Mouse (Mus musculus): ENCODE measurements around the gene Fam118a.
"Not testable (repeated sequence)": the region's sequence is repeated elsewhere in the genome, so short reads cannot be mapped to it uniquely, and the experiment has no call there.

Fam118a gene

DNA sequence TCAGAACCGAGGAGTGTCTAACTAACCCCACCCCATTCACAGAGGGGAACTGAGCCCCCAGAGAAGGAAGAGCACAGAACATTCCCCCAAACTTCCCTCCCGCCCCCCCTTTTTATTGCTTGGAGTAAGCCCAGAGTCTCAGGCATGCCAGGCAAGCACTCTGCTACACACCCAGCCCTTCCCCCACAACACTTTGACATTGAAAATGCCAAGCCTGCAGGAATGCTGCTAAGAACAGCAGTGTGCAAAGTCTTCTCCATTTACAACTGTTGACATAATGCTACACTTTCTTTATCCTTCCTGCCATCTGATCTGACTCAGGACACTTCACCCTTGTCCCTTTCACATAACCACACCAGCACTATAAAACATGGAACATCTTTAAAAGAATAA, 16.1 kb upstream of the Fam118a start:
- DNase-seq (ENCODE audit: low spot score) = no peak

DNA sequence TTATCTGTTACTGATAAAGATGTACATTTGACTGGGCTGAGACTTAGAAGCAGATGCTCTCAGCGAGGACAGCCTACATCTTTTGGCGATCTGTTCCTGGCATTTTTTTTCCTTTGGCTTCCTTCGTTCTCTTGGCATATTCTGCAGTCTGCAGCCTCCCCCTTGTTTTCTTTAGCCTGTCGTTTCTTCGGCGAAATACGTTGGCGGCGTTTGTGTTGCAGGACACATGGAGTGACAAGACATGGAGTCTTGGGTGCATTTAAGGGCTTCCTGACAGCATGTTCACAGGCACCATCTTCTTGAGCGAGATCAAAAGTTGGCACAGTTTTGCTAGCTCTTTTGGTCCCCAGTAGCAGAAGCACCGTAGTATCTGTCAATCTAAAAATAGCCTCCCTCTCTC, 13.0 kb upstream of the Fam118a start:
- peak; percentile 50 for DNase-seq (ENCODE audit: low spot score)

DNA sequence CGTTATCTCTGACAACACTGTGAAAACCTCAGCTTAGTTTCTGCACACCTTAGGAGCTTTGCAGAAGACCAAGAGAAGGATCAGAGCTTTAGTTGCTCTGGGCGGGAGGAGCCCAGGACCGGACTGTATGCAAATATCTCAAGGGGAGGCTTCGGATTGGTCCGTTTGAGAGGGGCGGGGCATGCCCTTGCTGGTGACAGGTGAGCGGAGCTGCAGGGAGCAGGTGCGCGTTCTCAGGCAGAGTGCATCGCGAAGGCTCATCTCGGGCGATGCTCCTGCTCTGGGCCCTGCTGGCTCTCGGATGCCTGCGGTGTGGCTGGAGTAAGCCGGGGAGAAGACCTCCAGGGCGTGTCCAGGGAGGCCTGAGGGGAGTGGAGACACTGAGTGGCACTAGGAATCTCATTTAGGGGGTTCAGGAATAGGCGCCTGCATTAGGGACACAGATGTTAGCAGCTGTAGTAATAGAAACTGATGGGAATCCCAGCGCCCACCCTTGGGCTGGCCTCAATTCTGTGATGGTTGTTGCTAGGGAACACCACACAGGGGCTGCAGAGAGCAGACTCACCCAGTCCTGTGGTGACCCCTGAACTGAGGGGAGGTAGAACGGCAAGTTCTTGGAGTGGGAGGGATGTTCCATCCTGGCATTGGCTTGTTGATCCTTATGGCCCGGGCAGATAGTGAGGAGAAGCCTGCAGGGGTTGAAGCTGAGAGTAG, 11.6 kb upstream of the Fam118a start, which contains the start of gene Upk3a:
Gene Upk3a, plus strand, starts transcription at position 191 of the 714 bp plus-strand sequence.
- no peak for DNase-seq (ENCODE audit: low spot score)

DNA sequence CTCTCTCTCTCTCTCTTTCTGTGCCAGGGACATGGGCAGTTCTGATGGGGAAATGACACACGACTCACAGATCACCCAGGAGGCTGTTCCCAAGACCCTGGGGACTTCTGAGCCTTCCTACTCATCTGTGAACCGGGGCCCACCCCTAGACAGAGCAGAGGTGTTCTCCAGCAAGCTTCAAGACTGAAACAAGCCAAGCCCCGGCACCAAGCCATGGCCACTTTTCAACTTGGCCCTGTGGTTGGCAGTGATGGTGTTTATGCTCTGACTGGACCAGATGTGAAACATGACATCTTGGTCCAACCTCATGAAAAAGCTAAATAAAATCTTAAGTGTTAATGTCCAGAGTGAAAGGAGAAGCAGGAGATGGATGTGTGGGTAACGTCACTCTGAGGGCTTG, 6.5 kb upstream of the Fam118a start:
- no peak for DNase-seq (ENCODE audit: low spot score)

DNA sequence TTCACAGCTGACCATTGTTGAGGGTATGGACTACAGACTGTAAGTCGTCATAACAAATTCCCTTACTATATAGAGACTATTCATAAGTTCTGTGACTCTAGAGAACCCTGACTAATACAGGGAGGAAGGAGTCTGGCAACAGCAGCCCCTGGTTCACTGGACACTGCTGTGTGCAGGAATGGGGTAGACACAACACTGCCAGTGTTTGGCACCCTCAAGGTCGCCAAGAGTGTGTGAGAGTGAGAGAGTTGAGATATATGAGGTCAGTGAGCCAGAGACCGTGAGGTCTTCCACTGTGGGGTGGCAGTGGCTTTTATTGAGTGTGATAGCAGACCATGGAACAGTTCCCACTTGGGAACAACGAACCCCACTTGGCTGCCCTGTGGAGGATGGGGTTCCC, 2.6 kb upstream of the Fam118a start:
- DNase-seq (ENCODE audit: low spot score) = no peak

DNA sequence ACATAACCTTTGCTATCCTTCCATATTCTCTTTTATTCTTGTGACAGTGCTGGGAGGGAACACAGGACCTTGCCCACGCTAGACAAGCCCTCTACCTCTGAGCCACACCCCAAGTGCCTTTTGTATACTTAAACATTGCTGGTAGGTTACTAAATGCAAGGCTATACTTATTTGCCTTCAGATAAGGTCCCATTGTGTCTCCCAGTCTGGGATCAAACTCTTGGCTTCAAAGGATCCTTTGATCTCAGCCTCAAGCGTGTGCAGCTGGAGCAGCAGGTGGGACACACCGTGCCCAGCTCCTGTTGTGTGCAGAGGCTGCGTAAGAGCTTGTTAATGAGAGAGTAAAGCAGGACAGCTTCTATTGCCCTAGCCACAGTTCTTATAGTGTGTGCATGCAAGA, 1.0 kb upstream of the Fam118a start:
- no peak for DNase-seq (ENCODE audit: low spot score)

DNA sequence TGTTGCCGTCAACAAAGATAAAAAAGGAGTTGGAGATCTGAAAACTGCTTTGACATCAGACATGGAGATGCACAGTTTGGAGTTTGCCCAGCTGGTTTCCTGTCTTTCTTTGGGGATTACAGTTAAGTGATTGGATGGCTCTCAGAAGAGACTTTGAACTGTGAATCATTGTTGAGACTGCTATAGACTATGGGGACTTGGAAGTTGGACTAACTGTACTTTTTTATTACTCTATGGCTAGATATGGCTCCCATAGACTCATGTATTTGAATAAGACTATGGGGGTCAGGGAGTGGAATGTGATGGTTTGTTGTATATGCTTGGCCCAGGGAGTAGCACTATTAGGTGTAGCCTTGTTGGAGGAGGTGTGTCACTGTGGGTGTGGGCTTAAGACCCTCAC, 1.9 kb downstream of the Fam118a start:
- DNase-seq (ENCODE audit: low spot score) = not testable (repeated sequence)

DNA sequence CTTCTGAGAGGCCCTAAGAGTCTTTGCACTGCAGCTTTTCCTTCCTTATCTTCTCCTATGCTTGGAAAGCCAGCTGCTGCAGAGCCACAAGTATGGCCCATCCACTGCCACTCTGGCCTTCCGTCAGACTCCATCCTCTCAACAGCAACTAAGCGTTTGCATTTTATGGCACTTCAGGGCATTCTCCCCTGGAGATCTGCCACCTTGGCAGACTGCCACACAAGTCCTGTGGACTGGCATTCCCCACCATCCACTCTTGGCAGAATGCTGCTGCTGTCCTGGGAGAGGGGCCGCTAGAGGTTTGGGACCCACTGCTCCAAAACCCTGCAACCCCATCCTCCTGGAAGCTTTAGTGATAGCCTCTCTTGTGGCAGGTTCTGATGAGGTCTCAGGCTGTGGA, 3.1 kb downstream of the Fam118a start:
- no peak for DNase-seq (ENCODE audit: low spot score)

DNA sequence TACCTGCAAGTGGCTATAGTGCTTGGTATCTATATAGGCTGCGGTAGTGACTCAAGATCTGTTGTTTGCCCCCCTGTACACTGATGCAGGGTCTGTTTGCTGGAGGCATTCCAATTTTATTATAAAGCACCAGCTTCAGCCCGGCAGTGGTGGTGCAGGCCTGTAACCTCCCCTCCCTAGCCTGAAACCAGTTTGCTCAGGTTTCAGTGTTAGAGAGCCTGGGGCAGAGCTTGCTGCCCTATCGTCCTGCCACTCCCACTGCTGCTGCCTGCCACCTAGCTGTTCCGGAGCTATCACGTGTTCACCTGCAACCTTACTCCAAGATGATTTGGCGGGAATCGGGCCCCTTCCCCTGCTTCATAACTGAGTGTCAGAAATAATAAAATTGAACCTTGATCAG, 5.2 kb downstream of the Fam118a start:
- not testable (repeated sequence) for DNase-seq (ENCODE audit: low spot score)

DNA sequence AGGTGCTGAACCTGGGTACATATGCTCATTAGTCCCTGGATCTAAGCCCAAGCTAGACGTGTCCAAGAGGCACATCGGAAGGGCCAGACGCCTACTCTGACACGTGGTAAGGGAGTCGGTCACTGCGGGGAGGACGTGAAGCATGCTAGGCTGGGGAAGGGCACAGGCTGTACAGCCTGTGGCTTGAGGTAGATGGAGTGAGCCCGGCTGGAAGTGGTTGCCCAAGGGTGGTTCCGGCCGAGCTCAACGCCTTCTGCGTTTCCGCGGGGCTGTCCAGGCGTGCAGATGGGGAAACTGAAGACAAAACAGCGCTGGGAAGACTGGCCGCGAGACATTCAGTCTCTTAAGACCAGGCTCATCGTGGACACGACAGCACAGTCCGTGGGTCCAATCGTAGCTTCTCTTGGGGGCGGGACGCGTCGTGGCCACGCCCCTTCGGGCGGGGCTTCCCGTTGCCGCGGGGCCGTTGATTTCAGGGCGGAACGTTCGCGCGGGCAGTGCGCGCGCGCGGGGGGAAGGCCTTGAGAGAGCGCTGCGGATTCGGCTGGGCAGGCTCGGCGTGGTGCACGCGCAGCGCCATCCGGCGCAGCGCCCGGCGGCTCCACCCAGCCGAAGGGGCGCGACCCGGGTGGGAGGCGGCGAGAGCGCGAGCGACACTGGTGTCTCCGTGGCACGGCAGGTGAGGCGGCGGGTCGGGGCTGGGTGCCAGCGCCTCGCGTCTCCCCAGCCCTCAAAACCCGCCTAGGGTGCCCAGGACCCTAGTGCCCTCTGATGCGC, 8.0 kb downstream of the Fam118a start:
- DNase-seq (ENCODE audit: low spot score) = peak; percentile 98

DNA sequence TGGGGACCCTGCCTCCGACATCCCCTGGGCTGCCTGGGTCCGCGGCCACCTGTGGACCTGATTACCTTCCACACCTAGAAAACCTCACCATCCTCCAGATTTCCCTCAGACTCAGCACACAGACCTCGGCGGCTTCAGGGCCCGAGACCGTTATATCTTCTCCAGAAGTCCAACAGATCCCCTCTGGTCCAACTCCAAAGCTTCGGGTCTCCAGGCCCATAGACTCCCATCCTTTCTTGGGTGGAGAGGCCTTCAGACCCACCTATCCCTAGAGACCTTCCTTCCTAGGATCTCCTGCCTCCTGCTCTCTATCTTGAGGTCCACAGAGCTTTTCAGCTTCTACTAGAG, 8.6 kb downstream of the Fam118a start:
- no peak for DNase-seq (ENCODE audit: low spot score)

DNA sequence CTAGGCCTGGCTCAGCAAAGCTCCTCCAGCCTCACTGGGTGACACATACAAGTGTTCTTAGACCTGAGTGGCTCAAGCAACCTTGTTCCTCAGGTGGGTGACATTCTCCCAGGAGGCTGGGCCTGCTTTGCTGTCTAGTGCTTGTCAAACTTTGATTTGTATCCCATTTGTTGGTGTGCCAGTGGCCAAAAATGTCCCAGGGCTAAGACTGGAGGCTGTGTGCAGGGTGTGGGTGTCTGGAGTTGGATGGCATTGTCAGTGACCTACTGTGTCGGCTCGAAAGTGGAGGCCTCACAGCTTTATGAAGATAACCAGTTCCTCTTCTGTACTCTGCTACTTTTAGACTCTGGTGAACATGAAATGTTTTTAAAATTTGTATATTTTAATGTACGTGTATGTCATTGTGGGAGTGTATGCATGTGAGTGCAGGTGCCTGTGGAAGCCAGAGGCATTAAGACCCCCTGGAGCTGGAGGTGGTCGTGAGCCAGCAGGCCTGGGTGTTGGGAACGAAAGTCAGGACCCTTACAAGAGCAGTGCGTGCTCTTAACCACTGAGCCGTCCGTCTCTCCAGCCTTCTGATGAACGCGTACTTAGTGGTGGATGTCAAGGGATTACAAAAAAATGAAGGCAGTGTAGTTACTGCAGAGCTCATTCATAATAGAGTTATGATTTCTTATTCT, 12.9 kb downstream of the Fam118a start:
- peak; percentile 8 for DNase-seq (ENCODE audit: low spot score)

DNA sequence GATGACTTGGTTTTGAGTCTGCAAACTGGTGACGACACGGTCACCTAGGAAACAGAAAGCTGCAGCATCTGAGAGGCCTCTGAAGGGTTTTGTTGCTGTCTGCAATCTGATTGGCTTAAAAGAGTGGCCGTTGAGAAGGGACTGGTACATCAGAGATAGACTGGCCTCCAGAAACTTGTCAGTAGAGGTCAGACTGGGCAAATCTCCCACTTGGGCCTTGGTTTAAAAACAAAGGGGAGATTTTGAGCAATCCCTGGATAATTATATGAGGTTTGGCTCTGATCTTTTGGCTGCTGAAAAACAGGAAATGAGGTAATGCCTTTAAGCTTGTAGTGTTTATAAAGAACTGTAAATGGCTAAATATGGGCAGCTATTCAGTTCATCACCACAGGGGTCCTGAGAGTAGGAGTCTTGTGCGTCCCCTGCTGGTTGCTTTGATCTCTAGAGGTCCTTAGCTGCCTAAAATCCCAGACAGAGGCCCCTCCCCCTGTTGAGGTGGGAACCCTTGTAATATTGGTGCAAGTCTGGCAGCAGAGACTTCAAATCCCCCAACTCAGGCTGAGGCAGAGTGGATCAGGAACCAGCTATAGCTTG, 13.7 kb downstream of the Fam118a start:
- DNase-seq (ENCODE audit: low spot score) = peak; percentile 79

DNA sequence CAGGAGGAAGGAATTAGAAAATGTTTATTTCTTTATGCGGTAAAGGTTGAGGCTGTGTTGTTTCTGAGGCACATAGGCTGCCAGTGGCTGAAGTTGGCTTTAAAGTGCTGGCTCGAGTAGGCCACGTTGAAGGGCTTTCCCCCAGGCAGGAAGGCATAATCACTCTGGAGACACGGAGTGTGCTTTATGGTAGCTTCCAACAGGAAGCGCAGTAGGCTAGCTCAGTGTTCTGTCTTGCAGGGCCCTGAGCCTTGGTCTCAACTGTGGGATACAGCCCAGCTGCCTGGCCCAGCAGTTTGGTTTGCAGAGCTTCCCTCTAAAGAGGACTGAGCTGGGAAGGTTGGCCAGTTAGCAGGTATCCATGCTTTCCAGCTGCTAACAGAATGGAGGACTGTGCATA, 14.4 kb downstream of the Fam118a start:
- DNase-seq (ENCODE audit: low spot score) = no peak

DNA sequence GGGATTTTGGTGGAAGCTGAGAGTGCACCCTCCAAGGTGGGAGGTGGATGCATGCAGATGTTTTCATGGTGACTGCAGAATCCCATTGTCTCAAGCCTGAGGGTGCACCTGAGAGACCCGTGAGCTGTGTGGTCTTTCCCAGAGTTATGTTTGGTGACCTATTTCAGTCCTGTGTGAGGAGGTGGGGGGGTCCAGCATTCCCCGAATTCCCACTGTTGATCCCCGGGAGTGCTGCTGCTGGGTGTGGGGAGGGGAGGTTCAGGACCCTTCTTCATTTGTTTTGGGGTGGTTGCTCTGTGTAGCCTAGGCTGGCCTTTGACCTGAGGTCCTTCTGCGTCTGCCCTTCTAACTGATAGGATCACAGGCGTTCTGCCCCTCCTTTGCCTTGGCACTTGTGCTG, 15.0 kb downstream of the Fam118a start:
- DNase-seq (ENCODE audit: low spot score) = no peak

DNA sequence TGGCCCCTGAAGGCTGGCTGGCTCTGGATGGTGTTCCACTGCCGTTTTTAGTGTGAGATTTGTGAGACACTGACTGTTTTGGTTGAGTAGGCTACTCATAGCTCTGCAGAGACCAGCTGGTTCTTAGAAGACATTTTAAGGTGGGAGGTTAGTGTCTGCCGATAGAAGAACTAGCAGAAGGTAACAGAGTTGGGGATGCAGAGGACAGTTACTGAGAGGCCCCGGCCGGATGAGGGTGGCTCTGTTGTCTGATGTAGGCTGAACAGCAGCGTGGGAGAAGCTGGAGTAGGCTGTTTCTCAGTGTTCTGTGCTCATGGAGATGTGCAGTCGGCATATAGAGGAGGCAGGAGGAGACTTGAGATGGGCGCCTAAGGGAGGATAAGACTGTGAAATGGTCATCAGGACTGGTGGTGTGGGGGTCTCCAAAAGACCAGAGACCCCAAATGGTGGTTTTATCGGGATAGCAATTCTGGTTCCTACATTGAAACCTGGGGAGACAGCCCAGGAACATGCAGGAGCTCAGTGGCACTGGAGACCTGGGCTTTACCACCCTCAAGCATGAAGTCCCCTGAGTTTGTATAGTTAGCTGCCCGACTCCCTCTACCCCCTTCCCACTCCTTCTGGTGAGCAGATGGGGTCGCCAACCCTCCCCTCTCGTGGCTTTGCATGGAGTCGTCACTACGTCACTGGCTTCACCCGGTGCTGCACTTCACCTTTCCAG, 17.6 kb downstream of the Fam118a start:
- peak; percentile 6 for DNase-seq (ENCODE audit: low spot score)

DNA sequence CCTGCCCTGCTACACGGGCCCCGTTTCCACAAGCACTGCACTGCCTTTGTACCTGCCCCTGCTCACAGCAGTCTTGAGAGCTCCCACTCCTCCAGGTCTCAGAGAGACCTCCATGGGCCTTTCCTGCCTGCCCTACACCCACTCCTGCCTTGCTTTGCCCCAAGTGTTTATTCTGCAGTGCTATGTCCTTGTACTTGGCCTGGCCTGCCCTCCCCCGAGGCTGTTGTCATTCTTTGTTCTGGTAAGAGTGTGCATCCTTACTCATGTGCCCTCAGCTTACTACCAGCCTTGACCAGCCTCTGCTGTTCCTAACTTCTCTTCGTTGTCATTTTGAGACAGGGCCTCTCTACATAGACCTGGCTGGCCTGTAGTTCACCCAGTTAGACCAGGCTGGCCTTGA, 19.1 kb downstream of the Fam118a start:
- DNase-seq (ENCODE audit: low spot score) = no peak

DNA sequence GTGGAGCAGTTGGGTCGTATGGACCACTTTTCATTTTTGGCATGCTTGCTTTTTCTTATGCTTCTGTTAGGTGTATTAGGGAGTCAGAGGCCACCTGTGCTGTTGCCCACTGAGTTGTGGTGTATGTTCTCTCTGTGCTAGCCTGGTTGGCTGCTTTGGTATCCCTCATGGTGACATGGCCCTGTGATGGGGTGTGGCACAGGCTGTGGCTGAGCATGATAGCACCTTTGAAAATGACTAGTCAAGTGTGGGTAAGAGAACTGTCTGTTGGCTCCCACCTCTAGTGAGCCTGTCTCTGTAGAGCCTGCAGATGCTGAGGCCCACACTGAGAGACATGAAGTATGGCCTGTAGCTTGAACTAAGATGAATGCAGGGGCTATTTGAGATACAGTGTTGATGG, 21.0 kb downstream of the Fam118a start:
- no peak for DNase-seq (ENCODE audit: low spot score)

DNA sequence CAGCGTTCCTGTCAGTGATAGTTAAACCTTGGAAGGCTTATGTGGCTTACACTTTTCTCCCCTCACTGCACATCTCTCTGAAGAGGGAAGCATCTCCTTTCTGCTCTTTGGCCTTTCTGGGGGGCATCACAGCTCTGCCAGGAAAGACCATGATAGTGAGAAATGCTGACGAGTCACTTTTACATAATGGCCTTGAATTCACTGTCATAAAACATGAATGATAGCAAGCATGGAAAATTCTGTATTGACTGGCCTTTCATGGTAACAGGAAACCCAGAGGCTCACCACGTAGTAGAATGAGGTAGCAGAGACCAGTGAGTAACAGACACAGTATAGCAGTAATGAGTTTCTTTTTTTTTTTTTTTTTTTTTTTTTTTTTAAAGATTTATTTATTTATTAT, 25.4 kb downstream of the Fam118a start:
- DNase-seq (ENCODE audit: low spot score) = no peak

DNA sequence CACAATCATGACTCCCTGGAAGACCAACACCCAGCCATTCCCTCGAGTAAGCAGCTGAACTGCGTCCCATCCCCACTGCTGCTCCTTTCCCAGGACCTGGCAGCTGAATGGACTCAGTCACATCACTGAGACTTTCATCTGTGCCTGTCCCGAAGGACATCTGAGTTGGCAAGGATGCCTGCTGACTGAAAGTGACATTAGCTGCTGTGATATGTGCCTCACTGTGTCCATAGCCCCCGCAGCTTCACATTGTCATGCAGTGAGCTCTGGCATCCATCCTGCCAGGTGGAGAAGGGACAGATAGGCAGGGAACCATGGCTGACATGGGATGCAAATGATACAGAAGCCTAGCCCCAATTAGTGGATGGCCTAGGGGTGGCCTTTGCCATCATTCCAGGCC, 26.4 kb downstream of the Fam118a start:
- no peak for DNase-seq (ENCODE audit: low spot score)

DNA sequence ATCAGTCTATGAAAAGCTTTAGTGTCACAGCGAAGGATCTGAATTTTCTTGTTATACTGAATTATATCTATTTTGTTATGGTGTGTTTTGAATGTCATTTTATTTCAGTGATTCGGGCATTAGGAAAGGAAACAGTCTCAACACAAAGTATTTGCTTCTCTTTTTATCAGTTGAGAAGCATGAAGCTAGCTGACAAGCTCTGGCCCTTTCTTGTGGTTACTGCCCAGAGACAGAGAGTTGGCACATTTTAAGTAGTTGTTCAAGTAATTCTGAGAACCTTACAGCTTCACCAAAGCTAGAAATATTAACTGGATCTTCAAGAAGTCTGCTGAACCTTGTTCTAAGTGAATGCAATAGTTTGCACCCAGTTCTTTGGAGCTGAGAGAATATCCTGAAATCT, 34.7 kb downstream of the Fam118a start:
- no peak for DNase-seq (ENCODE audit: low spot score)

DNA sequence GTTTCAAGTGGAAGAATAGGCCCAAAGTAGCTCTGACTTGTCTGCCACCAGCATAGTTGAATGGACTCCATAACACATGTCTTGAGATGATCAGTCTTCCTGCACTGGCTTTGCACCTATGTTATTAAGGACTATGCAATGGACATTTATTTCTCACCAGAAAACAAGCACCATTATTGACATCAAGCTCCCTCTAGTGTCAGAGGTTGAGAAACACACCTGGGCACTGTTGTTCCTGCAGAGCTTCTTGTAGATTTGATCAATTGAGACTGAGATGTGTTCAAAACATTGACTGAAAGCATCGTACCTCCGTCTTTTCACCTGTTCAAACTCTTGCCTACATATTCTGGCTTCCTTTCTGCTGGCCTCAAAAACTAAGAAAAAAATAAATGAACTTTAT, 41.8 kb downstream of the Fam118a start:
- DNase-seq (ENCODE audit: low spot score) = peak; percentile 51

Data from layer of hippocampus, adult 11-12 months (tissue).